Mouse (Mus musculus) thymus, postnatal 36 days (tissue): ENCODE data around the gene Acss1.

Experiments
- DNase-seq, 2 experiments: peaks; one replicate each; pipeline ENCODE4 v3.0.0; 2022; ENCODE audit warnings: mixed read lengths in 2 of 2

Gene Acss1

DNA sequence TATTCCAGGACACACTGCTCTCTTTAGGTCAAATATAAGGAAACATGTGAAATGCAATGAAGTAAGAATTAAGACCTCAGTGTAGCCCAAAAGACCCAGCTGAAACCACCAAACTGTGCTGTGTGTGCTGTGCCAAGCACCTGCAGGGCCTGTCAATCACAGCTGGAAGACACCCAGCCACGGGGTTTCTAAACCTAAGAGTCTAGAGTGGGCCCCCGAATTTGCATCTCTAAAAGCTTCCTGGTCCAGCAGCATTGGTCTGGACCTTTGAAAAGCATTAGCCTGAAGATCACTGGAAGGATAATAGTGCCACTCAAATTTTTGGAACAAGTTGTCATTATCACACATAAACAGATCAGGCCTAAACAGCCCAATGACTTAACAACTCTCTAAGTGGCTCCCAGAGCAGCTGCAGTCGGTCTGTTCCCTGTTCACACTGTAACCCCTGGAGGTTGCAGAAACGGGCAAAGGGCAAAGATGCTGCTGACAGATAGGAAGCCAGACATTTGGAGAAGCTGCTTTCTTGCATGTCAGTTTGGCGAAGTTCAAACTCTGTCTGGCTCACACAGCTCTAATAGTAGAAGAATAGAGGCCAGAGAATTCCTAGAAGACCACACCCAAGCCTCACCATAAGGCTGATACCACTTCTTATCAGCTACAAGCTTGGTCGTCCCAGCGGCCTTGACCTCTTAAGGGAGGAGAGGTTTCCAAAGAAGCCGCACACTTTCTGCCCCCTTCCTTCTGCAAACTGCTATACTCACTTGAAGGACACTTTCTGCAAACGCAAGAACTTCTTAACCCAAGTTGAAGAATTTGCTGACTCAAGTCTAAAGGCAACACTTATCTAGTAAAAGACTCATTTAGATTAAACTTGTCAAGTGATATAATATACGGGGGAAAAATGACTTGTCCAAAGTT, 2.5 kb downstream of the Acss1 start:
- DNase-seq: peak; percentile 46 to 68

DNA sequence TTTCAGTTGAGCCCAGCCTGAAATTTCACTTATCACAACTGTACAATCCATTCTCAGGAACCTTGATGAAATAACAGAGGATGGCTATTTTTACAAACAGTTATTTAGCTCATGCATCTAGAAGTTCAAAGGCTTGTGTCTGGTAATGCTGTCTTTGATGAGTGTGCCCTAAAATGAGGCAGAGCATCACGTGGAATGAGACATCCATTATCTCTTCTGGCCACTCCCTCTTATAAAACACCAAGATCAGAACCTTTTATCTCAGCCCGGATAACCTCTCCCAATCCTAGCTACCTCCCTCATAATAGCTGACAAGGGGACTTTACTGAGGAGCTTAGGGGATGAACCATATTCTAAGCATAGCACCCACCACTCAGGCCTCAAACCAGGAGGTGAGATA, 3.3 kb downstream of the Acss1 start:
- no peak for DNase-seq

DNA sequence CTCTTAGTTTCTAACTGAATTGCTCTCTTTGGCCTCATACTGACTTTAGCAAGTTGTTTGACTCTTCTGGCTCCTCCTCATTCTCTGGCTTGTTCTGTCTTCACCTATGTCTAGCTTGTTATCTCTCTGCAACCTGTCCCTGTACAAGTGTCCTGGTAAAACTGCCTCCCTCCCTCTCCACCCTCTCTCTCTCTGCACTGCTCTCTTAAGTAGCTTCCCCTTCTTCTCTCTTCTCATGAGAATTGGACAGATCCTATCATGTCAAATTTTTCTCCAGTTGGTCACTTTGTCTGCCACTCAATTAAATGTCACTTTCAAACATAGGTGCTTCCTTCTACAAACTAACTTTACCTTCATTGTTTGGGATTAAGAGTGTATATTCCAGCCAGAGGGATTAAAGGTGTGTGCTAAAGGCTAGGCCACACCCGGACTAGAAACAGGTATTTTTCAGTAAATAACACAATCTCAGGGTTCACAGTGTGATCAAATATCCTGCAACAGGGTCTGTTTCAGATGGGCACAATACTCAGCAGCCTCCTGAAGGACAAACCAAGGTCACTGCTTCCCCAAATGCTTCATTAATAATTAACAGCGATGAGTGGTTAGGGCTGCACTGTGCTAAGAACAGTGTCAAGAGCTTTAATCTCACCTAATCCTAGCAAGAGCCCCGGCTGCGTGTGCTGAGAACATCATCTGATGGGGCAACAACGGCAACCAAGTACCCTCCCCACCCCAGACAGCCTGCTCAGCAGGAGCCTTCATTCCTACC, 4.0 kb downstream of the Acss1 start:
- DNase-seq: no peak

DNA sequence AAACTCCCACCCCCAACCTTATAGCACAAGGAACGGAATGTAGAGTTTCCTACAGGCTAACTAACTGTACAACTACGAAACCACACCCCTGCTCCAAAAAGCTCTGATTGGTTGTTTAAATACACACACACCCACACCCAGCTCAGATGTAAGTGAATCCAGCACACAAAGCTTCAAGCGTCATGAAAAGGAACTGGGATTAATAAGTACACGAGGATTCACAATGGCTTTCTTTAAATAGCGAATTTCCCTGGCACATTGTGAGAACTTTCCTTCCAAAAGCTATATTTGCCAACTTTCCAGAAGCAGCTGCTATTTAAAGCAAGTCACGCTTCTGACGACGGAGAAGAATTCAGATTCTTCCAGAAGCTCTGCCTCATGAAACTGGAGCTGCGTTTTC, 5.0 kb downstream of the Acss1 start:
- DNase-seq: no peak

DNA sequence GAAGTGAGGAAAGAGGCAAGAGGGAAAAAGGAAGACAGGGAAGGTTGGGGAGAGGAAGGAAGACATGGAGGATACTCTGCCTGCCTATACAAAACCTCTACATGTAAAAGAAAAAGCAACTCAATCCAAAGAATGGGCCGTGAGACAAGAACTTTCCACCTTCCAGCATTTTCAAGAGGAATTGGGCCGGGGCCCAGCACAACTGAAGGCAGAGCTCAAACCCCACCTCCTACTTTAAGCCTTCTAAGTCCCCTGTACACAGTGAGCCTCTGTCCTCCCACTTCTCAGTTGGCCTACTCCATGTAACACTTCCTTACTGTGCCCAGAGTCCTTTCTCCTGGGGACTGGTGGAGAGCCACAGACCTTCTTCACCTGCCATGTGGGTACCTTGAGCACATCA, 6.3 kb downstream of the Acss1 start:
- no peak for DNase-seq

DNA sequence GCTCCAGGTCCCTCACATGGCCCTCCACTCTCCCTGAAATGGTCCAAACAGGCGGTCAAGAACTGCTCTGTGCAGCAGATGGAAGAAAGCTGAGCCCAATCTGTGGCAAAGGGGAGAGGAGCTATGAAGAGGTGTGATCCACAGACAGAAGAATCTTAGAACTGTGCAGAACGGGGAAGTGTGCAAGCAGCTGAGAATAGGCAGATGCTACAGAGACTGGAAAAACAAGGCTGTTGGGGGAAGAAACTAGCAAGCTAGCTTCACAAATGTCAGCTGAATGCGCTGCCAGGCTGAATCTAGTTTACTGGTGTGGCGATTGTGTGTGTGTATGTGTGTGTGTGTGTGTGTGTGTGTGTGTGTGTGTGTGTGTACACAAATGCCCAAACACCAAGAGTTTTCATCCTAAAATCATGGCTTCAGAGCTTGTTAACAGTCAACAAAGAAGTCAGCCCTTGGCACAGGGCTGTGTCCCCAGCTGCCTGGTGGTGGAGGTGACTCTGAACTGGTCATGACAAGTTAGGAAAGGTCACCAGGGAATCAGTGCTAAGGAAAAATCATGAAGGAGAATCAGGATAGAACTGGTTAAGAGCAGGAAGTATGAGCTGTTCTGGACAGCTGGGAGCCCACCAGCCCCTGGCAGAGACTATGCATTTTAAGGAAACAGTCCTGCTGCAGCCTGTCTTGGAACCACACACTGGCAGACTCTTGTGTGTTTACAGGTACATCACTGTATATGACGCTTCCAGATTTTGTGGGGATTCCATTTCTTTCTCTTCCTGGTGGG, 7.4 kb downstream of the Acss1 start:
- DNase-seq: no peak

DNA sequence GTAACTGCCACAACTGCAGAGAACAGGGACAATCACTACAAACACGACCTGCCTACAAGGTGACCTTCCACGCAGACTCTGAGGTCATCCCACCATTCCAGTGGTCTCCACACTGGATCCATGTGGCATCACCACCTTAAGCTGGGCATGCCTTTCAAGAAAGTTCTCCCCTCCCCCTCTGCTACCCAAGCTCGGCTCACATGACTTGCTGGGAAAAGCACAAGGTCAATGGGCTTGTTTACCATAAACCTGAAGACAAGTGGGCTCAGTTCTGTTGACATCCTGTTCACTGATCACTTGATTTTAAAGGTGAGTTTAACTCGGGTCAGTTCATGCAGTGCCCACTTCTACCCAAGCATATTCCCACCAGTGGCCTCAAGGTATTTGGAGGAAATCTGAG, 8.3 kb downstream of the Acss1 start:
- no peak for DNase-seq

DNA sequence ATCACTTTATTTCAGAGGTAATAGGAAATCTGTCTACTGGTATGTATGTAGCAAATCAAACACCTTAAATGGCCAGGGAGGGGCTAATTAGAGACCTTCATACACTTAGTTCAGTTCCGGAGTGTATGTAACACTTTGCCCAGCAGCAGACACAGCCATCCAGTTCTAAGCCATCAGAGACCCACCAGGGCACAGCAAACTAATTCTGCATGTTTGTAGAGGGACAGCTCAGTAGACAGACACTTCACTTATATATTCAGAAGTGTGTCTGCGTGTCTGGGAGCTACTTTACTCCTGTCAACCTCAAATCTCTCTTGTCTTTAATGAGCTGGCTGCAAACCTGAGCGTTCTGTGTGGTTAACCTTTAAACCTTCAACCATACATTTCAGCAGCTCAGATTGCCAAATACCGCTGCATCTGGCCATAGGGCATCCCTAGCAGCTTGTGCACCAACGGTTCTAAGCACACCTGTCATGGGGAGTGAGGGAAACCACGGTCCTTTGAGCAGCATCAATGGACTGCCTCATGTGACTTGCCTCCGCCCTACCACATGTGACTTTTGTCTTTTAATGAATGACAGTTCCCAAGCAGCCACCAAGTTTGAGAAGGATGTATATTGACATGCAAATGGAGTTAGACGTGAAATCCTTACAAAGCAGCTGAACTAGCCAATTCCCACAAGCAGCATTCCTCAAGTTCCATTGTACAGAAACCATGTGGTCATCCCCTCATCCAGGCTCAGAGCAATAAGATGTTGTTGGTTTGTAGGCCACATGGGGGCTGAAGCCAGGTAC, 11.1 kb downstream of the Acss1 start:
- DNase-seq: peak; percentile 60 to 79

DNA sequence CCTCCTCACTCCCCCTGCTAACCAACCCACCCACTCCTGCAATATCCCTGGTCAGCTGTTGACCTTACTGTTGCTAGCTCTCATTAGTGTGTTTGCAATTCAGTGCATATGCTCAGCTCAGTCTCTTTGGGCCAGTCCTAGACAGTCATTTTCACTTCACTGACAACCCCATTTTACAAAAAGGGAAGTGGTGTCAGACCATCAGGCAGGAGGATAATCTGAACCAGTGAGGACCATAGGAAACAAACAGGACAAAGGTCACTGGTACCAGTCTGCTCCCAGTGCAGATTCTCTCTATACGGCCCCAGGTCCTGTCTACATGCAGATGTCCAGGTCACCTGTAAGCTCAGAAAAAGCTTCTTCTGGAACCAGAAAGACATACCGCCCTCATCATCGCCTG, 12.2 kb downstream of the Acss1 start:
- DNase-seq: no peak

DNA sequence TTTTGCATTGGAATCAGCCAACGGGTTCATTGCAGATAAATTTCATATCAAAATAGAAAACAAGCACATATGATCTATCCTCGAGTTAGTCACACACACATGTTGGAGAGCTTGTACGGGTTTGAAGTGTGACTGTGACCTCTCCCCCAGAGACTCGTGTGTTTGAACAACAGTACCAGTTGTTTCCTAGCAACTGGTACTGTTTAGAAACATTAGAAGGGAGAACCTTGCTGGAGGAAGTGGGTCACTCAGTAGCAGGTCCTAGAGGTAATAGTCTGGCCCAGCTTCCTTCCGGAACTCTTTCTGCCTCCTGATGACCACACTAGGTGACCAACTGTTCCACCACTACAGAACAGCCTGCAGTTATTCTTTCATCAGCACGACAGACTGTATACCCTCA, 13.0 kb downstream of the Acss1 start:
- no peak for DNase-seq

DNA sequence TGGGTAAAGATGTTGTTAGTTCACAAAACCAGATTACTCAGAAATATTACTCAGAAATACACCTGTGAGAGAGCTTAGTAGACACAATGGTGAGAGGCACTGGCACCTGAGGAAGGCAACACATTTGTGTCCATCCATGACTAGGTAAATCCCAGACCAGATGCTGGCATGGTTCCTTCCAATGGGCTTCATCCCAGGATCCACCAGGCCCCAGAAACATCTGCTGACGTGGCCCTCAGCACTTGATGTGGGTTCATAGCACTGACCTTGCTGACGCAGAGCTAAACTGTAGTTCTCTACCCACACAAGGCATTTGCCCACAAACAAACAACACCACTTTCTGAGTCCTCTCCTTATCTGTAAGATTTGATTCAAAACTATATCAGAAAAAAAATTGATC, 13.5 kb downstream of the Acss1 start:
- no peak for DNase-seq

DNA sequence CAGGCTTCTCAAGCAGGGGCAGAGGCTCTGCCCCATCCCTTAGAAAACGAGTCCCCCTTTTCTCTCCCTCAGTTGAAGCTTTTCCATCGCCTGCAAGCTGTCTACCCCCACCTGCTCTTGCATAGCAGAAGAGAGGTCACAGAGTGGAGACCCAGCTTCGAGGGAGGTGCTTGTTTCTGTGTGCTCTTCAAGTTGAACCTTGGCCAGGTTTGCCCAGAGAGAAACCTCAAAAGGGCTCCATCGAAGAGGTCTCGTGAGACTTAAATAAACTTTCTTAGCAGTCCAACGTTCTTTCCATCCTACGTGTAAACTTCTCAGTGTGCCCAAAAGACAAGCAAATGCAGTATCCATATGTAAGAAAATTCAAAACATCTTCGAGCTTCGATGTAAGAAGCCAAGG, 16.9 kb downstream of the Acss1 start:
- DNase-seq: peak in 1 of 2 experiments; percentile 9

DNA sequence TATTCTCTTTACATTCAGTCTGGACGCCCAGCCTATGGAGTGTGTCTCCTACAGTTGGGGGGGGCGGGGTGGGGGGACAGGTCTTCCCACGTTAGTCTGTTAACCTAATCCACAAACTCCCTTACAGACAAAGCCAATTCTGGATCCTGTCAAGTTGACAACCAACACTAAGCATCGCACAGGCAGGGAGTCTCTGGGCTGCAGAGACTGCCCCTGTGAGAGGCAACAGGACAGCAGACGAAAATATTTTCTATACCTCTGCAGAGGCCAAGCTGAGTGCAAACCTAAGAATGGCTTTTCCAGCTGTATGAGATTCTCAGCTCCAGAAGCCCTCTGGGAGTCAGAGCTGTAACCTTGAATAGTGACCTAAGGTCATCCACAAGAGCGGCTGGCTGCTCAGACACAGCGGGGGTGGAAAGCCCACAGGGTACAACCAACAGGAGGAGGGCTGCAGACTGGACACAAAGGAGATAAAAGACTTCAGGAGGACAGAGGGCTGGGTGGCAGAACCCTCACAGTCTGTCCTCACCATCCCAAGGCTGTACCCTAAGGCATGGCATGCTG, 17.7 kb downstream of the Acss1 start:
- no peak for DNase-seq

DNA sequence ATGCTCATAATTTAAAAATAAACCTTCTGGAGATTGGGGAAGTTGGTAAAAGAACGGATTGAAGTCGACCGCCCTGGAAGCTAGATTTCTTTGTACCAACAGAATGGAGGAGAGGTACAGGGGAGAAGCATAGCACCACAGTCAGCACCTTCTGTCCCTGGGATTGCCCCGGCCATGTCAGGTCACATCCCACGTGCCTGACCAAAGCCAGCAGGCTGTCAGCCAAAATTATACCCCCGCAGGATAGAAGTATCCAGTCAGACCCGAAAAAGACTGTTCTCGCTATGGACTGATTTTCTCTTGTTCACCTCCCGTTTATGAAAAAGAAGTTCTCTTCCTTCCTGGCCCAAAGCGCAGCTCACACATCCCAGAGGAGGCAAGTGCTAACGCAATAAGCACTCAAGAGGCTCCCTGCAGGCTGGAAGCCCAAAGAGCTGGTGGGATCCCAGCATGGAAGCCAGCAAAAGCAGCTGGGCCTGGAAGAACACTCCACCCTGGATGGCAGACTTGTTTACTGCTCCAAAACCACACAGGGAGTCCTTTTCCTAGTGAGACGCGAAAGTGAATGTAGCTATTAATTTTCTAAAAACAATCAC, 19.9 kb downstream of the Acss1 start:
- no peak for DNase-seq

DNA sequence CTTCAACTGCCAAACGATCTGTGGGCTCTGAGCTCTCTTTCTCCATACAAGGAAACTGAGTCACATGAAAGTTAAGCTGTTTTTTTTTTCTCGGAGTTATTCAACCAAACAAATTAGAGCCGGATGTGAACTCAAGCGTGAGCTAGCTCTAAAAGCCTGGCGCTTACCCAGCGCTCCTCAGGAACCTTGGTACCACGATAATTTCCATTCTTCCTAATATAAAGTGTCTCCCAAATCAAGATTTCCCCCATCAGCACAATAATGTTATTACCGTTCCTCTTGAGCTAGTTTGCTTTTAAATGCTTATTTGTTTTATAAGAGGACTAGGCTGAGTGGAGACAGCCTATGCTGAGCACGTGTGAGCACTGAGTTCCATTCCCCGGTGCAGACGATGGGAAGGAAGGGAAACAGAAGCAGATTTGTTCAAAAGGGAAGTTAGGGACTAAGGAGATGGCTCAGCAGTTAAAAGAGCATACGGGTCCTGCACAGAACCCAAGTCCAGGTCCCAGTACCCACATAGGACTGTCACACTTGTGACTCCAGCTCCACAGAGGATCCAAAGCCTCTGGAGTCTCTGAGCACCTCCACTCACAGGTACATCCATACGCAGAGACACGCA, 20.5 kb downstream of the Acss1 start:
- no peak for DNase-seq

DNA sequence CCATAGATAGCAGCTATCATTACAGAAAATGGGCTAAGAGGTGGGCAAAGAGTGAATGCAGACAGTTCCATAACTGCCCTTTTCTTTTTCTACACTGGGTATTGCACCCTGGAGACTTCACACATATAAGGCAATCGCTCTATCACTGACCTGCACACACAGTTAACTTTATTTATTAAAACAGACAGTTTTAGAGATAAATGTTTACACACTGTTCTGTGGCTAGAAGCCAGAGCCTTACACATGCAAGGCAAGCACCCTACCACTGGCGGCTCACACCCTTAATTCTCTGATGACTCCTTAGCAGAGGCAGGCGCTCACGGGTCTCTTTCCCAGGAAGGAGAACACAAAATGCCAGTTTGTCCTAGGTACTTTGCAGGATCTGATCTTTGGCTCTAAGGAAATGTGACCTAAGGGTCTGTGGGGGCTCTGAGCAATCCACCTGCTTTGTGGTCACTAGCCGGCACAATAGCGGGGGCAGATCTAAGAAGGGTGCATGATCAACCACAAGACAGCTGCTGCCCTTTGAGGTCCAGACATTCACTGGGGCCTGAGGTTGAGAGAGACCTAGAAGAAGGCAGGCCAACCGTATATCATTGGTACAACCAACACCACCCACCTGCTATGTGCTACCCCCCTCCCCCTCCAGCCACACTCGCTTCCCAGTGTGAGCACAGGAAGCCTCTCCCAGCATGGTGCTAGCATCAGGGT, 21.7 kb downstream of the Acss1 start:
- no peak for DNase-seq

DNA sequence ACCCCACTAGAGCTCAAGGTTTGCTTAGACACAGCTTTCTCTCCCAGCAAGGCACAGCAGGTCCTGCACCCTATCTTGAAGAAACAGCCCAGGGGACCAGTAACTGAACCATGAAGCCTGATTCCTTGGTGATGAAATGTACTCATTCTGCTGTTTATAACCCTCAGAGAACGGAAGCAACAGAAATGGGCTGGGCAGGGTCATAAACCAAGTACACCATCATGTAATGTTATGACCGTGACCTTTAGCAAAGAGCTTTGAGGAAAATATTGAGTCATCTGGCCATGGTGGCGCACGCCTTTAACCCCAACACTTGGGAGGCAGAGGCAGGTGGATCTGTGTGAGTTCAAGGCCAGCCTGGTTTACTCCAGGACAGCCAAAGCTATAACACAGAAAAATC, 23.1 kb downstream of the Acss1 start:
- no peak for DNase-seq

DNA sequence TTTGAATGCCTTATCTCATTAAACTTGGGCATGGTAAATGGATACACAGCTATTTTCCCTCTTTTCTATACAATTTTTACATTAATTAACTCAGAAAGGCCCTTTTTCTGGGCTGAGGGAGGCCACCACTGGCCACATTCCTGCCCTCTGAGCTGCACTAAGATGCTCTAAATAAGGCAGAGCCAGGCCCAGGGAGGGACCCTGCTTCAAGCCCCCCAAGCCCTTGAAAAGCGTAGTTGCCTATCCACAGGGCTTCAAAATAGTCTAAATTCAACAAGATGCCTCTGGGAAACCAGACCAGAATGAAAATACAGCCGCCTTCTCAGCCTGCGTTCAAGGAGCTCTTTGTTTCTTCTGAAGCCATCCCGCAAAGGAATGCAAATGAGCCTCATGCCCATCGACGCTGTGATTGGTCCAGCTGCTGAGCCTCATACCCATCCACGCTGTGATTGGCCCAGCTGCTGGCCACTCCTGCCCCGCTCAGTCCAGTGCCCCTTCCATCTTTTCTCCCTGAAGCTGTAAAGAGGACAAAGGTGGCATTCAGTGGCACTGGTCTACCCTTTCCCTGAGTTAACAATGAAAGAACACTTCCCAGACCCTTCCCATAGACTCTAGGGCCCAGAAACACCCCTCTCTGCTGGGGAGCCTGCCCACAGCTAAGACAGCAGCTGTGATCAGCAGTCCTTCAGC, 24.4 kb downstream of the Acss1 start:
- DNase-seq: no peak

DNA sequence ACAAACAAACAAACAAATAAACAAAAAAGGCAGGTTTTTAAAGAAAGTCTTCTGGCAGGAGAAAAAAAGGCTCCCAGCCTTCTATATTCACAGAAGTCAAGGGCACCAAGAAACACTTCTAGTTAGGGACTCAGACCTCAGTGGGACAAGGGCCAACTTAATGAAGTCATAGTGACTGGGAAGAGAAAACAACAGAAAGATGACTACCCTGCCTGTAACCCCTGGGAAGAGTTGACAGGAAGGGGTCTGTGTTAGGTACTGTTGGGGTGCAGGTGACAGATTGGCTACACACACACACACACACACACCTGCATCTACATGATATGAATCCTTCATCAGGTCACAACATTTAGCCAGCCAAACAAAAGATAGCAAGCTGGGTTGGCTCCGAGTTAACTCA, 25.1 kb downstream of the Acss1 start:
- no peak for DNase-seq

DNA sequence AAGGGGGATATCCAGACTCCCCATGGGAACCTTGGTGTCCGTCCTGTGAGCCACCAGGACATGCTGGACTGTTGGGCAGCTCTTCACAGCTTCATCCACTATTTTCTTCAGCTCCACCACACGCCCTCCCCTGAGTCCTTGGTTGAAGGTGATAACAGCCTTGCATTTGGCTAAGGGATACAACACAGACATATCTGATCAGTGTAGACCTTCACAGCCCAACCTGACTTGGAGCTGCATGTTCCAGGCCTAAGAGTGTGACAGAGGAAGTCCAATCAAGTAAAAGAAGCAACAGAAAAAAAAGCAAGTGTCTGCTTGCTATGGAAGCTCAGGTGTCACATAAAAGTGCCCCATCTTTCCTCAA, 29.9 kb downstream of the Acss1 start:
- no peak for DNase-seq
